Mouse (Mus musculus) lung, embryonic 14.5 days (tissue): ENCODE results near the gene Rack1. TPM values are rescaled to one million over a fixed set of nuclear protein-coding genes. Genes with fewer than 3 reads are reported as not detected.

Experiments used
- ATAC-seq: fragments of 200-750 bp; cut with Nextera tagmentation; 2 replicates; pipeline ENCODE4 v1.8.0; 2017; ENCODE audit warnings: mild to moderate bottlenecking, moderate TSS enrichment, moderate library complexity; ENCODE audit not compliant: insufficient read depth
- DNase-seq: peaks from one replicate; pipeline ENCODE4 v3.0.0-alpha.2; 2015
- H3K27ac ChIP-seq: fragments of 300-500 bp; sonication (generic); 2 replicates; pipeline ENCODE4 v1.5.1; 2014; ENCODE audit warnings: low read depth, mild to moderate bottlenecking, moderate library complexity
- H3K27me3 ChIP-seq: fragments of 300-500 bp; sonication (generic); 2 replicates; pipeline ENCODE4 v1.6.1; 2014; ENCODE audit warnings: low read length, control low read depth; ENCODE audit not compliant: insufficient read depth
- H3K36me3 ChIP-seq: fragments of 300-500 bp; sonication (generic); 2 replicates; pipeline ENCODE4 v1.6.1; 2014; ENCODE audit warnings: control low read depth; ENCODE audit not compliant: insufficient read depth
- H3K4me1 ChIP-seq: fragments of 300-500 bp; sonication (generic); 2 replicates; pipeline ENCODE4 v1.6.1; 2014; ENCODE audit warnings: antibody characterized with exemption, control low read depth; ENCODE audit not compliant: insufficient read depth
- H3K4me2 ChIP-seq: fragments of 300-500 bp; sonication (generic); 2 replicates; pipeline ENCODE4 v1.6.1; 2014; ENCODE audit warnings: mild to moderate bottlenecking
- H3K4me3 ChIP-seq: fragments of 300-500 bp; sonication (generic); 2 replicates; pipeline ENCODE4 v1.5.1; 2014; ENCODE audit warnings: low read depth, low read length
- H3K9ac ChIP-seq: fragments of 300-500 bp; sonication (generic); 2 replicates; pipeline ENCODE4 v1.6.1; 2014
- H3K9me3 ChIP-seq: fragments of 300-500 bp; sonication (generic); 2 replicates; pipeline ENCODE4 v1.6.1; 2016; ENCODE audit warnings: low read depth, low read length, control low read depth
- CTCF ChIP-seq: IDR thresholded peaks from 2 replicates; pipeline ENCODE4 v1.5.1; 2016; ENCODE audit warnings: antibody characterized with exemption, low read depth
- WGBS: fragments of 180-500 bp; shearing (Covaris S2); extraction: QIAGEN DNeasy Blood & Tissue Kit; methylation state at CpG from one replicate; pipeline ENCODE4 v1.1.7; 2014; 5-methylcytosine and 5-hydroxymethylcytosine counted together
- polyA plus RNA-seq: library from polyadenylated mRNA; unstranded; fragments of >200 nt; fragmentation: Nextera tagmentation; extraction: Ambion mirVana; gene quantifications from 2 replicates; pipeline ENCODE4 v1.2.1, GENCODE M21; 2014

Gene Rack1
- polyA plus RNA-seq, 1 experiment from 2014 or later: 940 TPM

DNA sequence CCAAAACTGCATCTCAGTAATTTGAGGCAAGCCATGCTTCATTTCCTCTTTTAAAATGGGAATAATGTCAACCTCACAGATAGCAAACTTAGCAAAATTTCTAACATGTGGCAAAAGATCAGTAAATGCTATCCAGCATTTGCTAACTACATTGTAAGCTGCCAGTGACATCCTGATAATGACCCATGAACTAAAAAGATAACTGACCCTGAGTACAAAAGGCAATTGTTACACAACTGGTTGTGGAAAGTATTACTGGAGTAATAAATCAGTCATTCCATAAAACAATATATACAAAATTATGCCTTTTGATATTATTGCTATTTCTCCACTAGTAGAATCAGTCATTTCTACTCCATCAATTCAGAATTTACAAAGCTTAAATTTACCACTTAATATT, 13.7 kb downstream of the Rack1 start:
- no peak for TF ChIP-seq CTCF
- Histone ChIP-seq H3K4me2 (no peak overlapping the region), H3K36me3 (peaks cover 56% of the 10 kb centered on the region), H3K9ac (no peak overlapping the region), H3K4me1 (no peaks in the 10 kb centered on the region), H3K27me3 (no peaks in the 10 kb centered on the region), H3K4me3 (no peak overlapping the region), H3K9me3 (no peaks in the 10 kb centered on the region), H3K27ac (no peak overlapping the region)
- ATAC-seq (no peak), DNase-seq (no peak)

DNA sequence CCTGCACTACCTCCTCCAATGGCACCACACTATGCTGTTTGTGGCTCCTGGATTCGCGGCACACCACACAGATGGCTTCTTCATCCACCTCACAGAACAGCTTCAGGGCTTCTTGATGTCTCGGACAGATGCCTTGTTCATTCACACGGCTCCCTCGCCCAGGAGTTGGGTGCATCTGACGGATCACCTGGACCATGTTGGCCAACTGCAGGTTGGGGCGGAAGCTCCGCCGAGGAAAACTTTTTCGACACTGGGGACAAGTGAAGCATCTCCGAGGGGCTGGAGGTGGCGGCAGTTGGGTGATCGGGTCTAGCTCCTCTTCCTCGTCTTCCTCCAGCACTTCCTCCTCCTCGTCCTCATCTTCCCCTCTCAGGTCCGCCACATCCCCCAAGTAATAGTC, 15.7 kb downstream of the Rack1 start:
- ATAC-seq (no peak), DNase-seq (no peak)
- Histone ChIP-seq H3K9ac (peak overlapping the region; percentile 74), H3K36me3 (peaks cover 35% of the 10 kb centered on the region), H3K9me3 (no peaks in the 10 kb centered on the region), H3K4me2 (peak overlapping the region; percentile 68), H3K27ac (no peak overlapping the region; the same call in 1 of the 2 replicates), H3K4me3 (peak overlapping the region; percentile 74), H3K27me3 (no peaks in the 10 kb centered on the region), H3K4me1 (no peaks in the 10 kb centered on the region)
- no peak for TF ChIP-seq CTCF
- 65% methylated on average over 16 of the region's 16 CpGs for WGBS

DNA sequence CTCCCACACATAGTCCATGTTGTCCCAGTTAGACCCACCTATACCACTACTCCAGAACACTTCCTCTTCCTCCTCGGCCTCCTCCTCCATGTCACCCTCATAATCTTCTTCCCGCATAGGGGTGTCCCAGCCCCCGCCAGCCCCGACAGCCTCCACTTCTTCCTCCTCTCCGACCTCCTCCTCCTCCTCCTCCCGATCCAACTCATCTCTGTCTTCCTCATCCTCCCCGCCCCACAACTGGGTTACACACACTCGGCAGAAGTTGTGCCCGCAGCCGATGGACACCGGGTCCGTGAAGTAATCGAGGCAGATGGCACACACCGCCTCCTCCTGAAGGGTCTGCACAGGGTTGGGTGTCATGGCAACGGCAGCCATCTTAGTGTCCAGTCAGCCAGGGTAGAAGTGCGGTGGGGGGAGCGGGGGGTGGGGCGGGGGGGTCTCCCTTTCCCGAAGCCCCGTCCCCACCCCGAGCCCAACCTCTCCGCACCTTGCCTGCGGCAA, 16.2 kb downstream of the Rack1 start:
- Histone ChIP-seq H3K4me2 (peak overlapping the region; percentile 68), H3K9ac (peak overlapping the region; percentile 74), H3K4me3 (peak overlapping the region; percentile 74), H3K27ac (peak overlapping the region; percentile 26; the same call in 1 of the 2 replicates), H3K9me3 (no peaks in the 10 kb centered on the region), H3K36me3 (peaks cover 30% of the 10 kb centered on the region), H3K27me3 (no peaks in the 10 kb centered on the region), H3K4me1 (no peaks in the 10 kb centered on the region)
- no peak for TF ChIP-seq CTCF
- DNase-seq (peak; percentile 66), ATAC-seq (peak; percentile 54)
- WGBS: 2% methylated on average over 23 of the region's 23 CpGs

DNA sequence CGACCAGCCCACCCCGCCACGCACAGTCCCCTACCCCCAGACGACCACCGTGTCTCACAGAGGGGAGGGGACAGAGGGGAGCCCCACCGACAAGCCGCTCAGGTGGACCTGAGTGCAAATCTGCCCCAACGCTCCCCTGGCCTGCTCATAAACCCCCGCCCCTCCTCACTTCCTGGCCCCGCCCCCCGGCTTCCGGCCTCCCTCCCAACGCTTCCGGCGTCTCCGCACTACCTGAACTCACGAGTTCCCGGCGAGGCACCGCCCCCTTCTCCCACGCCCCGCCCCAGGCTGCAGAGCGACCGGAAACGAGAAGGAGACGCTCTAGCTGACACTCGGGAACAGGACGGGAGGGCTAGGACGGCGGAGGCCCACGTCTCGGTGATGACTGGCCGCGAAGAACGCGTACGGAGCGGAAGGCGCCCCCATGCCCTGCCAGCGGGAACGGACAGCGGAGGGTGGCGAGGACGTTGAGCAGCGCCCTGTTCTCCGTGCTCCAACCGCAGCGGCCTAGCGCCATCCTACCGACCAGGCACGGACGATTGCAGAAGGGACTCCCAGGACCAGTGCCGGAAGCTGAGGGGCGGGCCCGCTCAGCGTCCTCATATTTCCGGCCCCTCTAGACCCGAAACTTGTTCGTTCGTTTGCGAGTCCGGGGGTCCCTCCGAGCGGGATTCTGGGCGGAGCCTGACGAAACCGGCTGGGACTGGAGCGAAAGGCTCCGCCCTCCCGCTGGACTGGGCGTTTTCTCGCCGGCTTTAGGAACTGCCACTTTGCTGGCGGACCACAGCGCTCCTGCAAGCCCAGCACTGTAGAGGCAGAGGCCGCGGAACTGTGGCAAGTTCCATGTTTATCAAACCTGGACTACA, 16.9 kb downstream of the Rack1 start, which contains the start of gene Trim41:
Gene Trim41 (minus strand): TSS at position 554 of the 866 bp plus-strand sequence.
- Histone ChIP-seq H3K4me1 (no peaks in the 10 kb centered on the region), H3K9ac (peak within 1 kb of the TSS; percentile 74), H3K4me2 (peak within 1 kb of the TSS; percentile 68), H3K36me3 (peaks cover 23% of the 10 kb centered on the region), H3K9me3 (no peaks in the 10 kb centered on the region), H3K4me3 (peak within 1 kb of the TSS; percentile 74), H3K27me3 (no peaks in the 10 kb centered on the region), H3K27ac (peak within 1 kb of the TSS; percentile 95)
- WGBS: under 1% methylated on average over 76 of the region's 77 CpGs
- TF ChIP-seq CTCF: peak; percentile 29
- peak; percentile 99 for DNase-seq
- ATAC-seq: peak; percentile 97

DNA sequence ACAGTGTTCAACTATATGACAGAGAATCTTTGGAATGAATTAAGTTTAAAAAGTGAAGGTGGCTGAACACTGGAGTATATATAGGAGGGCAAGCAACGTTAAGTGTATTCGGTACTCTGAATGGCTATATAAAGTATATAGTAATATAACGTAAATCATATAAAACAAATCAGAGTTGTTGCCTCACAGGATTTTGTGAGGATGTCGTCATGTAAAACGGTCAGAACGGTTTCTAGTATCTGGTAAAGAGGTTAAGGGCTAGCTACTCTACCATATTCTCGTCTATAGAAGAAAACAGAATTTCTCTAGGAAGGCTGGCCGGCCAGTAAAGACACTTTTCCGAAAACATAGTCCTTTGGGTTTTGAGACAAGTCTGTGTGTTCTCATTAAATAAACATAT, 17.7 kb downstream of the Rack1 start:
- TF ChIP-seq CTCF: no peak
- Histone ChIP-seq H3K27me3 (no peaks in the 10 kb centered on the region), H3K9me3 (no peaks in the 10 kb centered on the region), H3K27ac (peak overlapping the region; percentile 95), H3K4me2 (peak overlapping the region; percentile 68), H3K9ac (peak overlapping the region; percentile 74), H3K36me3 (peaks cover 15% of the 10 kb centered on the region), H3K4me3 (peak overlapping the region; percentile 74), H3K4me1 (no peaks in the 10 kb centered on the region)
- ATAC-seq: no peak
- WGBS: 3% methylated on average over 9 of the region's 9 CpGs
- DNase-seq: no peak

DNA sequence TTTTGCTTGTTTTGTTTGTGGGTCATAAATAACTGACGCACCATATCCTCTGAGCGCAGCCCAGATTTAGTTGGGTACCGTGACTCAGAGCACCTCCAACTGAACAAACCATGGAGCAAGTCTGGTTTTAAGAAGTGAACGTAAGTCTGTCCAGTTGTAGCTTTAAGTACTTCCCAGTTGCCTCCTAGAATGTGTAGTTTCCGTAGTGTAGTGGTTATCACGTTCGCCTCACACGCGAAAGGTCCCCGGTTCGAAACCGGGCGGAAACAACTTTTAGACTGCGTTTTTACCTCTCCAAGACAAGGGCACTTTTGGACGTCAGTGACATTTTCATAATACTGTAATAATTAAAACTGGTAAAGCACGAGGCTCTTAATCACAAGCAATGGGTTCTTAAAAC, 18.2 kb downstream of the Rack1 start:
- 0 out of 2 replicates have a peak, but pooled peaks have one; percentile 4 for ATAC-seq
- 0 out of 2 replicates have a peak overlapping the region, but pooled peaks have one; percentile 74 for H3K9ac ChIP-seq
- WGBS: 0% methylated on average over 16 of the region's 16 CpGs
- peak overlapping the region; percentile 74 for H3K4me3 ChIP-seq
- TF ChIP-seq CTCF: no peak
- no peak overlapping the region for H3K27ac ChIP-seq
- no peaks in the 10 kb centered on the region for H3K4me1 ChIP-seq
- H3K36me3 ChIP-seq: peaks cover 10% of the 10 kb centered on the region; the same call in 1 of the 2 replicates
- H3K4me2 ChIP-seq: peak overlapping the region; percentile 68
- DNase-seq: peak; percentile 99
- no peaks in the 10 kb centered on the region for H3K9me3 ChIP-seq
- no peaks in the 10 kb centered on the region for H3K27me3 ChIP-seq
